Mouse (Mus musculus) erythroid progenitor cell, adult 5-6 weeks (primary cell): ENCODE results near the gene Stxbp4. TPM values are rescaled to one million over a fixed set of nuclear protein-coding genes. Genes with fewer than 3 reads are reported as not detected.

Source experiments
- ATAC-seq: replicated peaks from 2 replicates; pipeline ENCODE4 v1.8.0; 2016; ENCODE audit warnings: moderate number of reproducible peaks, mild to moderate bottlenecking, moderate TSS enrichment, inconsistent platforms; ENCODE audit not compliant: poor library complexity, low FRiP score, severe bottlenecking
- total RNA-seq, 2 experiments: library from RNA; stranded (forward) in 1 of 2; stranded (reverse) in 1 of 2; fragments of 150-400 nt in 1 of 2; fragments of 186-747, 209-891 nt in 1 of 2; gene quantifications; 2 replicates each; pipeline versions ENCODE4 v1.2.3 to v1.2.4; 2015 to 2017; ENCODE audit warnings: low replicate concordance in 2 of 2

The Stxbp4 gene
- total RNA-seq, 2 experiments from 2014 or later: 50.9 to 65.4 TPM

- no peak for ATAC-seq
Measured at GRCm38 (mm10) chr11:90487686-90488085, 150.2 kb downstream of the Stxbp4 start.

GRCm38 (mm10) chr11:90484750-90485637 is 152.9 kb downstream of the Stxbp4 start:
- ATAC-seq: no peak

GRCm38 (mm10) chr11:90483766-90484165 is 154.1 kb downstream of the Stxbp4 start:
- no peak for ATAC-seq

- no peak for ATAC-seq
Measured at GRCm38 (mm10) chr11:90481828-90482227, 156.1 kb downstream of the Stxbp4 start.

- ATAC-seq: no peak
Measured at GRCm38 (mm10) chr11:90470271-90470670, 167.6 kb downstream of the Stxbp4 start.

GRCm38 (mm10) chr11:90464046-90464595 is 173.8 kb downstream of the Stxbp4 start:
- no peak for ATAC-seq

GRCm38 (mm10) chr11:90460458-90460857 is 177.4 kb downstream of the Stxbp4 start:
- no peak for ATAC-seq

GRCm38 (mm10) chr11:90452134-90452533 is 185.8 kb downstream of the Stxbp4 start:
- no peak for ATAC-seq

GRCm38 (mm10) chr11:90451506-90451905 is 186.4 kb downstream of the Stxbp4 start:
- no peak for ATAC-seq

- ATAC-seq: no peak
Measured at GRCm38 (mm10) chr11:90442462-90442861, 195.4 kb downstream of the Stxbp4 start.

- no peak for ATAC-seq
Measured at GRCm38 (mm10) chr11:90440851-90441250, 197.0 kb downstream of the Stxbp4 start.

- ATAC-seq: no peak
Measured at GRCm38 (mm10) chr11:90438768-90439167, 199.1 kb downstream of the Stxbp4 start.

Other genes starting within 250 kb of the Stxbp4 start
- 1.4 and 3.4 TPM in 2 replicates for gene Hlf, start 247.2 kb downstream of the Stxbp4 start, total RNA-seq (2015; ENCODE audit: low replicate concordance)
- 0.51 TPM in 1 of 2 replicates, not detected in the other for gene Hlf, start 247.2 kb downstream of the Stxbp4 start, total RNA-seq (2017; ENCODE audit: low replicate concordance)
- 78.8 and 83.3 TPM in 2 replicates for gene Cox11, start 89 bp upstream of the Stxbp4 start, total RNA-seq (2015; ENCODE audit: low replicate concordance)
- 48.9 and 82.8 TPM in 2 replicates for gene Cox11, start 89 bp upstream of the Stxbp4 start, total RNA-seq (2017; ENCODE audit: low replicate concordance)
- gene Tom1l1, start 50.3 kb upstream of the Stxbp4 start, total RNA-seq (2015; ENCODE audit: low replicate concordance): 183 and 280 TPM in 2 replicates
- gene Tom1l1, start 50.3 kb upstream of the Stxbp4 start, total RNA-seq (2017; ENCODE audit: low replicate concordance): 256 and 270 TPM in 2 replicates